Comparison of ENCODE assay signal across 12 mouse cellular contexts in the genomic region with DNA sequence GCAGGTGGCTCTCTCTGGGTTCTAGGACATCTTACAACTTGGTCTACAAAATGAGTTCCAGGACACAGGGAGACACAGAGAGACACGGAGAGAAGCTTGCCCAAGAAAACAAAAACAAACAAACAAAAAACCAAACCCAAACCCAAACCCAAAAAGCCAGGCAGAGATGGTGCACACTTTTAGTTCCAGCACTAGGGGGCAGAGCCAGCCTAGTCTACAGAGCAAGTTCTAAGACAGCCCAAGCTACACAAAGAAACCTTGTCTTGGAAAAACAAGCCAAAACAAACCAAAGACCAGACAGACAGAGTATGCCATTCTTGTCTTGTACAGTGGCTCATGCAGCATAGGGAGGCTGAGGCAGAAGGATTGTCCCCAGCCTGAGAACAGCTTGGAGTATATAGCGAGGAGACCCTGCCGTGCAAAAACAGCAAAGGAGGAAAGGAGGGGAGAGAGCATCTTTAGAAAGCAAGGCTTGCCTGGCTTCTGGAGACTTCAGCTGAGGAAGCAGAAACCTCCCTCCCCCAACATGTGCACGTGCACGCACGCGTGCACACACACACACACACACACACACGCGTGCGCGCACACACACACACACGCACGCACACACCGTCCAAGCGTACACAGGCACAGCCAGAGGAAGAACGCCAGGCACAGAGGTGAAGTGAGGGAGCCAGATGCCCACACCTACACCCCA. TPM values are rescaled to one million over a fixed set of nuclear protein-coding genes. Genes with fewer than 3 reads are reported as not detected.
A peak's percentile ranks its signal among the peaks of the same experiment; 100 is the strongest.
DNase-seq lines count a peak whose midpoint lies in the region; ATAC-seq and TF ChIP-seq lines count a peak whose summit lies in the region.
"Had no signal": no experiment of that assay in that cellular context is flagged by ENCODE, and none has a peak within 500 bp of the region (broad histone marks: within the 10 kb centered on the region; RNA-seq: fewer than 3 reads in every experiment).

No protein-coding gene starts in this region.

- whole genome bisulfite sequencing in hindbrain, embryonic 13.5 days = 93% methylated on average over 16 of the region's 16 CpGs
- 95% methylated on average over 16 of the region's 16 CpGs for WGBS in hindbrain, embryonic 11.5 days
- 92% methylated on average over 16 of the region's 16 CpGs for WGBS in midbrain, postnatal 0 days
- WGBS in midbrain, embryonic 16.5 days = 95% methylated on average over 16 of the region's 16 CpGs

- TF ChIP-seq CTCF in midbrain, postnatal 0 days (IDR thresholded peaks at IDR 0.05) = peak; percentile 62

- H3K36me3 ChIP-seq in hindbrain, embryonic 13.5 days = peaks cover 62% of the 10 kb centered on the region
- peaks cover 12% of the 10 kb centered on the region for H3K36me3 ChIP-seq in hindbrain, embryonic 11.5 days (ENCODE audit: control insufficient read depth, insufficient read depth, low read length)
- peaks cover 53% of the 10 kb centered on the region for H3K36me3 ChIP-seq in midbrain, postnatal 0 days (ENCODE audit: insufficient read depth, low read length)
- peaks cover 37% of the 10 kb centered on the region for H3K36me3 ChIP-seq in midbrain, embryonic 16.5 days (ENCODE audit: control insufficient read depth, insufficient read depth, low read length)

- ATAC-seq in hindbrain, embryonic 13.5 days (ENCODE audit: low FRiP score) = no peak
- no peak for ATAC-seq in hindbrain, embryonic 11.5 days (ENCODE audit: low FRiP score)
- no peak for ATAC-seq in midbrain, postnatal 0 days (ENCODE audit: low FRiP score)
- ATAC-seq in midbrain, embryonic 16.5 days = no peak
- ATAC-seq: activated CD4-positive, CD25-positive, alpha-beta regulatory T cell, adult 4 months; inflammation-experienced regulatory T-cells, adult 6 months had no signal

- no peaks in the 10 kb centered on the region for H3K27me3 ChIP-seq in hindbrain, embryonic 13.5 days
- H3K27me3 ChIP-seq in hindbrain, embryonic 11.5 days (ENCODE audit: control insufficient read depth, insufficient read depth, low read length) = no peaks in the 10 kb centered on the region
- no peaks in the 10 kb centered on the region for H3K27me3 ChIP-seq in midbrain, postnatal 0 days (ENCODE audit: insufficient read depth, low read length)
- H3K27me3 ChIP-seq in midbrain, embryonic 16.5 days (ENCODE audit: control insufficient read depth, insufficient read depth, low read depth, low read length) = no peaks in the 10 kb centered on the region
- H3K27me3 ChIP-seq: embryonic facial prominence, embryonic 15.5 days; lung, embryonic 15.5 days had no signal

- H3K27ac ChIP-seq in hindbrain, embryonic 13.5 days = peak overlapping the region; percentile 55; the same call in 1 of the 2 replicates
- no peak overlapping the region for H3K27ac ChIP-seq in hindbrain, embryonic 11.5 days (ENCODE audit: low read depth, low read length)
- no peak overlapping the region for H3K27ac ChIP-seq in midbrain, postnatal 0 days (ENCODE audit: low read depth, low read length)
- no peak overlapping the region for H3K27ac ChIP-seq in midbrain, embryonic 16.5 days (ENCODE audit: low read length)
- H3K27ac ChIP-seq: embryonic facial prominence, embryonic 15.5 days; lung, embryonic 15.5 days had no signal

- DNase-seq in hindbrain, embryonic 11.5 days (ENCODE audit: low spot score) = no peak
- DNase-seq in midbrain, postnatal 0 days (ENCODE audit: low spot score) = peak; percentile 46
- DNase-seq in MN1 (ENCODE audit: low spot score) = peak; percentile 45
- DNase-seq in naive thymus-derived CD4-positive, alpha-beta T cell, adult 2 months (ENCODE audit: low read depth) = peak; percentile 66
- DNase-seq in left cerebral cortex, adult 9 months (ENCODE audit: low spot score in 2 of 2) = no peak

- peaks cover 24% of the 10 kb centered on the region for H3K4me1 ChIP-seq in hindbrain, embryonic 13.5 days (replicated peaks)
- peaks cover 5% of the 10 kb centered on the region; the same call in 1 of the 2 replicates for H3K4me1 ChIP-seq in hindbrain, embryonic 11.5 days (replicated peaks; ENCODE audit: control insufficient read depth, insufficient read depth, low read length)
- H3K4me1 ChIP-seq in midbrain, postnatal 0 days (ENCODE audit: insufficient read depth, low read length) = peaks cover 8% of the 10 kb centered on the region; the same call in 1 of the 2 replicates
- H3K4me1 ChIP-seq in midbrain, embryonic 16.5 days (ENCODE audit: control insufficient read depth, insufficient read depth, low read length) = peaks cover 17% of the 10 kb centered on the region

- H3K9me3 ChIP-seq in hindbrain, embryonic 13.5 days = no peaks in the 10 kb centered on the region
- H3K9me3 ChIP-seq in hindbrain, embryonic 11.5 days (ENCODE audit: control insufficient read depth, low read length) = no peaks in the 10 kb centered on the region
- H3K9me3 ChIP-seq in midbrain, postnatal 0 days (ENCODE audit: low read length) = no peaks in the 10 kb centered on the region
- no peaks in the 10 kb centered on the region for H3K9me3 ChIP-seq in midbrain, embryonic 16.5 days (replicated peaks; ENCODE audit: control insufficient read depth, low read length, poor library complexity, severe bottlenecking)
- H3K9me3 ChIP-seq: embryonic facial prominence, embryonic 15.5 days; lung, embryonic 15.5 days had no signal

- no peak overlapping the region for H3K4me2 ChIP-seq in hindbrain, embryonic 13.5 days
- no peak overlapping the region for H3K4me2 ChIP-seq in hindbrain, embryonic 11.5 days (replicated peaks; ENCODE audit: low read depth, low read length)
- H3K4me2 ChIP-seq in midbrain, postnatal 0 days (ENCODE audit: low read depth, low read length, poor library complexity, severe bottlenecking) = no peak overlapping the region
- no peak overlapping the region for H3K4me2 ChIP-seq in midbrain, embryonic 16.5 days (ENCODE audit: low read length)
- H3K4me2 ChIP-seq: embryonic facial prominence, embryonic 15.5 days; lung, embryonic 15.5 days had no signal

- H3K9ac ChIP-seq in hindbrain, embryonic 13.5 days = no peak overlapping the region
- no peak overlapping the region for H3K9ac ChIP-seq in hindbrain, embryonic 11.5 days (ENCODE audit: low read depth, low read length)
- no peak overlapping the region for H3K9ac ChIP-seq in midbrain, postnatal 0 days (replicated peaks; ENCODE audit: low read length, poor library complexity, severe bottlenecking)
- no peak overlapping the region for H3K9ac ChIP-seq in midbrain, embryonic 16.5 days (ENCODE audit: low read depth, low read length)
- H3K9ac ChIP-seq: embryonic facial prominence, embryonic 15.5 days; lung, embryonic 15.5 days had no signal

- H3K4me3 ChIP-seq in hindbrain, embryonic 13.5 days = no peak overlapping the region
- no peak overlapping the region for H3K4me3 ChIP-seq in hindbrain, embryonic 11.5 days (ENCODE audit: low read depth, low read length)
- H3K4me3 ChIP-seq in midbrain, postnatal 0 days (ENCODE audit: low read depth, low read length) = no peak overlapping the region
- no peak overlapping the region for H3K4me3 ChIP-seq in midbrain, embryonic 16.5 days (ENCODE audit: low read depth, low read length)
- H3K4me3 ChIP-seq: embryonic facial prominence, embryonic 15.5 days; lung, embryonic 15.5 days; myocyte had no signal

RNA-seq across cellular contexts. Expression of gene Alkbh6, which starts 2.3 kb away (rescaled TPM):
- polyA plus RNA-seq in hindbrain, embryonic 13.5 days (2015; fragmentation: Nextera tagmentation; extraction: Ambion mirVana) = 118 and 126 TPM in 2 replicates
- polyA plus RNA-seq in hindbrain, embryonic 11.5 days (2014; fragmentation: Nextera tagmentation; extraction: Ambion mirVana) = 82.1 and 85.2 TPM in 2 replicates
- total RNA-seq in midbrain, postnatal 0 days (2014; rRNA removed) = 76.1 and 121 TPM in 2 replicates
- 129 and 140 TPM in 2 replicates for polyA plus RNA-seq in midbrain, postnatal 0 days (2015; fragmentation: Nextera tagmentation; extraction: Ambion mirVana)
- polyA plus RNA-seq in midbrain, embryonic 16.5 days (2015; fragmentation: Nextera tagmentation; extraction: Ambion mirVana) = 120 and 127 TPM in 2 replicates

RNA-seq across cellular contexts. Expression of gene Syne4, which starts 8.4 kb away (rescaled TPM):
- 13.1 and 16.8 TPM in 2 replicates for polyA plus RNA-seq in hindbrain, embryonic 13.5 days (2015; fragmentation: Nextera tagmentation; extraction: Ambion mirVana)
- polyA plus RNA-seq in hindbrain, embryonic 11.5 days (2014; fragmentation: Nextera tagmentation; extraction: Ambion mirVana) = 17.4 and 18.7 TPM in 2 replicates
- total RNA-seq in midbrain, postnatal 0 days (2014; rRNA removed) = 7.3 and 14.1 TPM in 2 replicates
- 11.7 and 13.6 TPM in 2 replicates for polyA plus RNA-seq in midbrain, postnatal 0 days (2015; fragmentation: Nextera tagmentation; extraction: Ambion mirVana)
- 13.4 and 16.0 TPM in 2 replicates for polyA plus RNA-seq in midbrain, embryonic 16.5 days (2015; fragmentation: Nextera tagmentation; extraction: Ambion mirVana)

RNA-seq across cellular contexts. Expression of gene Clip3, which starts 14.7 kb away (rescaled TPM):
- 84.2 and 90.1 TPM in 2 replicates for polyA plus RNA-seq in hindbrain, embryonic 13.5 days (2015; fragmentation: Nextera tagmentation; extraction: Ambion mirVana)
- 66.7 and 78.4 TPM in 2 replicates for polyA plus RNA-seq in hindbrain, embryonic 11.5 days (2014; fragmentation: Nextera tagmentation; extraction: Ambion mirVana)
- total RNA-seq in midbrain, postnatal 0 days (2014; rRNA removed) = 140 and 197 TPM in 2 replicates
- polyA plus RNA-seq in midbrain, postnatal 0 days (2015; fragmentation: Nextera tagmentation; extraction: Ambion mirVana) = 144 and 155 TPM in 2 replicates
- 100 and 124 TPM in 2 replicates for polyA plus RNA-seq in midbrain, embryonic 16.5 days (2015; fragmentation: Nextera tagmentation; extraction: Ambion mirVana)

RNA-seq across cellular contexts. Expression of gene E130208F15Rik, which starts 15.3 kb away (rescaled TPM):
- 0.36 TPM in 1 of 2 replicates, not detected in the other for polyA plus RNA-seq in hindbrain, embryonic 13.5 days (2015; fragmentation: Nextera tagmentation; extraction: Ambion mirVana)
- polyA plus RNA-seq in hindbrain, embryonic 11.5 days (2014; fragmentation: Nextera tagmentation; extraction: Ambion mirVana) = 1.4 and 3.3 TPM in 2 replicates
- total RNA-seq in midbrain, postnatal 0 days (2014; rRNA removed) = 0.05 and 0.19 TPM in 2 replicates
- polyA plus RNA-seq in midbrain, postnatal 0 days (2015; fragmentation: Nextera tagmentation; extraction: Ambion mirVana) = not detected in 2 replicates
- not detected in 2 replicates for polyA plus RNA-seq in midbrain, embryonic 16.5 days (2015; fragmentation: Nextera tagmentation; extraction: Ambion mirVana)
- polyA plus RNA-seq: activated CD4-positive, CD25-positive, alpha-beta regulatory T cell, adult 4 months; inflammation-experienced regulatory T-cells, adult 6 months; lung, embryonic 15.5 days had no signal

RNA-seq across cellular contexts. Expression of gene Sdhaf1, which starts 17.5 kb away (rescaled TPM):
- 21.4 and 21.6 TPM in 2 replicates for polyA plus RNA-seq in hindbrain, embryonic 13.5 days (2015; fragmentation: Nextera tagmentation; extraction: Ambion mirVana)
- 20.9 and 23.2 TPM in 2 replicates for polyA plus RNA-seq in hindbrain, embryonic 11.5 days (2014; fragmentation: Nextera tagmentation; extraction: Ambion mirVana)
- total RNA-seq in midbrain, postnatal 0 days (2014; rRNA removed) = 11.5 and 14.7 TPM in 2 replicates
- polyA plus RNA-seq in midbrain, postnatal 0 days (2015; fragmentation: Nextera tagmentation; extraction: Ambion mirVana) = 16.5 and 16.8 TPM in 2 replicates
- 15.2 and 16.9 TPM in 2 replicates for polyA plus RNA-seq in midbrain, embryonic 16.5 days (2015; fragmentation: Nextera tagmentation; extraction: Ambion mirVana)

Comparison
In these comparisons a context has a peak if more than half of its experiments do, and no peak if none do; other contexts are left out.
1. DNase-seq: peak in midbrain, postnatal 0 days (single experiment), MN1 (single experiment) and naive thymus-derived CD4-positive, alpha-beta T cell, adult 2 months (single experiment); none in hindbrain, embryonic 11.5 days (single experiment) and left cerebral cortex, adult 9 months (0 of 2).